Mouse (Mus musculus): ENCODE data around the gene Alk.

DNA sequence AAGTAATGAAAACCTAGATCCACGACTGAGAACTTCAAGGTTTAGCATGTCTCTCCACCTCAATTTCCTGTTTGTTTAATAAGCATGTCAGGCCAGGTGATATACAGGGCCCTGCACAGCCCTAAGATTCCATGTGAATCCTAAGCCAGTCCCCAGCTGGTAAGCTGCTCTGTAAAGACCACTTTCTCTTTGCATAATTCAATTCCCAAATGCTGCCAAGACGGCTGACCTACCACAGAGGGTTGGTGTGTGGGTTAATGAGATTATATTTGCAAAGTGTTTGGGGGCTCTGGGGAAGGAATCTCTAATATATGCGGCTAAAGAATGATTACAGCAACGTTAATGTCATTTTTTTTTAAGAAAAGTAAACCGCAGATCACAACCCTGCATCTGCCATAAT is 130.3 kb downstream of the Alk start:
- TF ChIP-seq POLR2A (IDR thresholded peaks at IDR 0.05; ENCODE audit: insufficient read depth, low read length) (no peak), CTCF (IDR thresholded peaks at IDR 0.05; ENCODE audit: low read depth, low read length) (no peak), EP300 (IDR thresholded peaks at IDR 0.05; ENCODE audit: insufficient read depth, low read depth, low read length) (no peak)
